Mouse (Mus musculus): ENCODE results near the gene Ubxn10. TPM values are rescaled to one million over a fixed set of nuclear protein-coding genes. Genes with fewer than 3 reads are reported as not detected.

Ubxn10 gene
- total RNA-seq (2014; rRNA removed), result 4.0 and 5.6 TPM in 2 replicates
- polyA plus RNA-seq (2015; fragmentation: Nextera tagmentation; extraction: Ambion mirVana), result 2.4 and 3.5 TPM in 2 replicates

DNA sequence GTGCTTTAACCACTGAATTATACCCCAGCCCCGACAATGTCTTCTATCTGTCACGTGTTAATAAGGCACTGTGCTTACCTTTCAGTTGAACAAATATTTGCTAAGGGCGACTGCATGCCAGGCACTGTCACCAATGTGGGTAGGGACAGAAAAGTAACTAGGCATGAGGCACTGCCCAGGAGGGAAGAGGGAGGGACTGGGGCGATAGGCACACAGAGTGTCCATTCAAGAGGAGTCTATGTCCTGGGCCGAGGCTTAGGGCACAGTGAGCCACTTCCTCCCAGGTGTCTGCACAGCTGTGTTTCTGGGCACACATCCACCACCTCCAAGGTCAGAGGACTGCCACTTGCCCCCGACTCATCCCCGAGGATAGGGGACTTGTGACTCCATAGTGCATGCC, at the start of gene Ubxn10:
Gene Ubxn10 (minus strand): TSS at position 137 of the 400 bp plus-strand sequence.
- Histone ChIP-seq H3K9ac (no peak within 1 kb of the TSS), H3K9me3 (ENCODE audit: low read length) (no peaks in the 10 kb centered on the region), H3K4me3 (ENCODE audit: low read depth, low read length) (no peak within 1 kb of the TSS), H3K4me1 (ENCODE audit: insufficient read depth) (no peaks in the 10 kb centered on the region), H3K36me3 (ENCODE audit: insufficient read depth) (no peaks in the 10 kb centered on the region), H3K27ac (ENCODE audit: low read depth, low read length) (no peak within 1 kb of the TSS), H3K4me2 (ENCODE audit: low read depth) (no peak within 1 kb of the TSS), H3K27me3 (ENCODE audit: insufficient read depth, low read length) (no peaks in the 10 kb centered on the region)
- 69% methylated on average over 7 of the region's 7 CpGs for WGBS
- ATAC-seq (no peak), DNase-seq (no peak)
- no peak for TF ChIP-seq CTCF (IDR thresholded peaks at IDR 0.05; ENCODE audit: low read depth)

DNA sequence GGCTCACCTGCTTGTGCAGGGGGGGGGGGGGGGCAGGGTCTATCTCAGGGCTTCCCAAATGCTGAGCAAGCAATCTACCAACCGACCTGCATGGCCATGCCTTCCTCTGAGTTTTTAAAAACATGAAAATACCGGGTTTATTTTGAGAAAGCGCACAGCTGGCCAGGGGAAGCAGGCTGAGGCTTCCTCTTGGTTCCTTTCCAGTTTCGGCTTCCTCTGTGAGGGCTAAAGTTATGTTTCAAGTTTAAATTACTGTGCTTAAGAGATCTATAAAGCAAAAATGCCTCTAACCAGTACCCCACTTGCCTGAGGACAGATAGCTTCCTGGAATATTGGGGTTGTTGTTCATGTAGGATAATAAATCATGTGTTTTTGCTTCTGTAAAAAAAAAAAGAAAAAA, 49.2 kb upstream of the Ubxn10 start:
- H3K9me3 ChIP-seq (ENCODE audit: low read length), result no peaks in the 10 kb centered on the region
- TF ChIP-seq CTCF (IDR thresholded peaks at IDR 0.05; ENCODE audit: low read depth), result no peak
- ATAC-seq (no peak), DNase-seq (no peak)
- no peaks in the 10 kb centered on the region for H3K36me3 ChIP-seq (ENCODE audit: insufficient read depth)
- H3K4me1 ChIP-seq (ENCODE audit: insufficient read depth), result no peaks in the 10 kb centered on the region
- H3K4me3 ChIP-seq (ENCODE audit: low read depth, low read length), result no peak overlapping the region
- no peak overlapping the region for H3K27ac ChIP-seq (ENCODE audit: low read depth, low read length)
- 67% methylated on average over 4 of the region's 4 CpGs for WGBS
- no peaks in the 10 kb centered on the region for H3K27me3 ChIP-seq (ENCODE audit: insufficient read depth, low read length)
- no peak overlapping the region for H3K9ac ChIP-seq
- no peak overlapping the region for H3K4me2 ChIP-seq (ENCODE audit: low read depth)

DNA sequence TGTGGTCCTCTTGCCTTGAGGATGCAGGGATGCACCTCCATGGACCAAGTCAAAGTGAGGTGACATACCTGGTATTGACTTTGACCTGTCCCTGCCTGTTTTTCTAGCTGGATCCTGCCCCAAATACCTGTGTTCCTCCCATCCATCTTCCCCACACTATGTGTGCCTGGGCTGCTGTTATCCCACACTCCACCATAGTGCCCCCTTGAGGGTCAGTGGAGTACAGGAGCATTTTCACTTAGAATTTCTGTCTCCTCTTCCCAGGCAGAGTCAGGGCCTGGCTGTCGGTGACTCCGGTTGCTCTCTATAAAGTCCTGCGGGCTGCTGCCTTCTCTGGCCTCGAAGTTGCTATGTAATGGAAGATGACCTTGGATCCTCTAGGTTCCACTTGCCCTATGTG, 48.8 kb upstream of the Ubxn10 start:
- no peak for DNase-seq
- Histone ChIP-seq H3K9ac (no peak overlapping the region), H3K4me2 (ENCODE audit: low read depth) (no peak overlapping the region), H3K4me3 (ENCODE audit: low read depth, low read length) (no peak overlapping the region), H3K27ac (ENCODE audit: low read depth, low read length) (no peak overlapping the region), H3K27me3 (ENCODE audit: insufficient read depth, low read length) (no peaks in the 10 kb centered on the region), H3K9me3 (ENCODE audit: low read length) (no peaks in the 10 kb centered on the region), H3K36me3 (ENCODE audit: insufficient read depth) (no peaks in the 10 kb centered on the region), H3K4me1 (ENCODE audit: insufficient read depth) (no peaks in the 10 kb centered on the region)
- 62% methylated on average over 4 of the region's 4 CpGs for WGBS
- TF ChIP-seq CTCF (IDR thresholded peaks at IDR 0.05; ENCODE audit: low read depth), result peak; percentile 22; the same call in 1 of the 2 replicates
- no peak for ATAC-seq

DNA sequence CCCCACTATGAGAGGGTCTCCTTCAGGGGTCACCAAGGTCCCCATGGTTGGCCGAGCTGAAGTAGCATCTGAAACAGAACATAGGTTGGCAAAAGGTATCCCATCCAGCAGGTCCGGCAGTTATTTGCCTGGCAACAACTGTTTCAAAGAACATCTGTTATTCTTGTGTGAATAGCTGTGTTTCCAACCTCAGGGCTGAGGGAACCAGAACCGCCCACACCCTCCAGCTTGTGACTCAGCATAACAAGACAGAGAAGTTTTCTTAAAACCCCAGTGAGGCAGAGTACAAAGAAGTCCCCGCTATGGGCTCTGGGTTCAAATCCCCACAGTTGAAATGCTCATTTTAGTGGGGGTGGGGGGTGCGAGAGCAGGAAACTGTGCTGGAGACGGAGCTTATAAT, 45.1 kb upstream of the Ubxn10 start:
- Histone ChIP-seq H3K9me3 (ENCODE audit: low read length) (no peaks in the 10 kb centered on the region), H3K36me3 (ENCODE audit: insufficient read depth) (no peaks in the 10 kb centered on the region), H3K4me2 (ENCODE audit: low read depth) (no peak overlapping the region), H3K9ac (no peak overlapping the region), H3K27ac (ENCODE audit: low read depth, low read length) (no peak overlapping the region), H3K27me3 (ENCODE audit: insufficient read depth, low read length) (no peaks in the 10 kb centered on the region), H3K4me3 (ENCODE audit: low read depth, low read length) (no peak overlapping the region), H3K4me1 (ENCODE audit: insufficient read depth) (no peaks in the 10 kb centered on the region)
- ATAC-seq (no peak), DNase-seq (no peak)
- TF ChIP-seq CTCF (IDR thresholded peaks at IDR 0.05; ENCODE audit: low read depth), result no peak
- whole genome bisulfite sequencing, result 78% methylated on average over 6 of the region's 6 CpGs

DNA sequence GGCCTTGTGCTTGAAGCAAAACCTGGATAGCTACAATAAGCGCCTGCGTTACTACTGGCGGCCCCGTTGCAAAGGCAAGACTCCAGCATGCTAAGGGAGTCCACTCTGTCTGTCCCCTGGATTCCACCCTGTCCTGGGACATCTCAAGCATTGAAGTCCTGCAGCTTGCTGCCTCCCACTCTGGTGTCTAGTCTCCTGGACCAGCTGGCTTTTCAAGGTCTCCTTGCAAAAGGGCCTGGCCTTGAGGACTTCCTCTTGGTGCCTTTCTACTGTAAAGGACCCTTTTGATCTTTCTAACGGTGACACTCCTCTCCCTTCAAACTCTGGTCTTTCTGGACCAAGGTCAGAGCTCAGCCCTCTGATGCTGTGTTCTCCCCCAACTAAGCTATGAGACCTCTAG, 43.3 kb upstream of the Ubxn10 start:
- TF ChIP-seq CTCF (IDR thresholded peaks at IDR 0.05; ENCODE audit: low read depth), result no peak
- no peak overlapping the region for H3K9ac ChIP-seq
- no peak overlapping the region for H3K27ac ChIP-seq (ENCODE audit: low read depth, low read length)
- H3K4me3 ChIP-seq (ENCODE audit: low read depth, low read length), result no peak overlapping the region
- 94% methylated on average over 5 of the region's 5 CpGs for WGBS
- H3K9me3 ChIP-seq (ENCODE audit: low read length), result no peaks in the 10 kb centered on the region
- no peaks in the 10 kb centered on the region for H3K4me1 ChIP-seq (ENCODE audit: insufficient read depth)
- H3K27me3 ChIP-seq (ENCODE audit: insufficient read depth, low read length), result no peaks in the 10 kb centered on the region
- no peak overlapping the region for H3K4me2 ChIP-seq (ENCODE audit: low read depth)
- ATAC-seq (no peak), DNase-seq (no peak)
- no peaks in the 10 kb centered on the region for H3K36me3 ChIP-seq (ENCODE audit: insufficient read depth)

DNA sequence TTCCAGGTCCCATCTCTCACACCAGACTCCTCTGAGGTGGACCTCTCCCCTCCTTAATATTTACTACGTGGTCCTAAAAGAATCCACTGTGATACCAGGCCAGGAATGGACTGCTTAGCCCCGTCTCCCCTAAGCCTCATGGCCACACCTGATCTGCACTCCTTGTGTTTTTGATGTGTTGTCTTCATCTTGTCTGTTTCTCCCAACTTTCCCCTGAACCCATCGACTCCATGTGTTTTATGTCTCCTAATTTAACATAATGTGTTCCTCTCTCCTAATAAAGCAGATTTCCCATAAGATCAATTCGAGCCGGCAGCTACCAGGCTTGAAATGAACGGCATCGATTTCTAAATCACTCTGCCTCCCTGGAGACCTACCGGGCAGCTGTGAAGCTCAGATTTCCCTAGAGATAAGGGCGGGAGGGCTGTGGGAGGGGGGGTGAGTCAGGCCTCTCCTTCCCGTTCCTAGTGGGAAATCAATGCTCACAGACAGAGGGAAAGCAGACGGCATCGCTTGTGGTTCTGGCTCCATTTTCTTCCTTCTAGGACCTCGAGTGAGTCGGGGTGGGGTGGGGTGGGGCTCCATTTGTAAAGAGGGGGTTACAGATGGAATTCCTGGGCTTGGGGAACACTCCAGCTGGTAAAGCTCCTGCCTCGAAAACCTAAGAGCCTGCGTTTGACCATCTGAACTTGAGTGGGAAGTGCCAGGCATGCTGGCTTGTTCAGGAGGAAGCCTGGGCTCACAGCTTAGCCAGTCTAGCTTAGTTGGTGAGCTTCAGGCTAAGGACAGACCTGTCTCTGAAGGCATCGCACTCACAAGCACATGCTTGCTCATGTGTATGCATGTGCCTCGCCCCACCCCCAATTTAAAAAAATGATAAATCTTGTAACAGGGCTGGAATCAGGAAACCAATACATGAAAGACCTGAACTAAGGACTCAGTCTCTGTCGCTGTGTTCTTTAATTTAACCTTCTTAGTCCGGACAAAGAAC, 40.7 kb upstream of the Ubxn10 start:
- H3K9ac ChIP-seq, result no peak overlapping the region
- no peak overlapping the region for H3K4me2 ChIP-seq (ENCODE audit: low read depth)
- WGBS, result 44% methylated on average over 20 of the region's 20 CpGs
- DNase-seq, result peak; percentile 45
- no peak overlapping the region for H3K4me3 ChIP-seq (ENCODE audit: low read depth, low read length)
- no peaks in the 10 kb centered on the region for H3K36me3 ChIP-seq (ENCODE audit: insufficient read depth)
- TF ChIP-seq CTCF (IDR thresholded peaks at IDR 0.05; ENCODE audit: low read depth), result no peak
- no peak overlapping the region for H3K27ac ChIP-seq (ENCODE audit: low read depth, low read length)
- no peaks in the 10 kb centered on the region for H3K27me3 ChIP-seq (ENCODE audit: insufficient read depth, low read length)
- no peaks in the 10 kb centered on the region for H3K9me3 ChIP-seq (ENCODE audit: low read length)
- H3K4me1 ChIP-seq (ENCODE audit: insufficient read depth), result no peaks in the 10 kb centered on the region
- peak; percentile 48 for ATAC-seq

DNA sequence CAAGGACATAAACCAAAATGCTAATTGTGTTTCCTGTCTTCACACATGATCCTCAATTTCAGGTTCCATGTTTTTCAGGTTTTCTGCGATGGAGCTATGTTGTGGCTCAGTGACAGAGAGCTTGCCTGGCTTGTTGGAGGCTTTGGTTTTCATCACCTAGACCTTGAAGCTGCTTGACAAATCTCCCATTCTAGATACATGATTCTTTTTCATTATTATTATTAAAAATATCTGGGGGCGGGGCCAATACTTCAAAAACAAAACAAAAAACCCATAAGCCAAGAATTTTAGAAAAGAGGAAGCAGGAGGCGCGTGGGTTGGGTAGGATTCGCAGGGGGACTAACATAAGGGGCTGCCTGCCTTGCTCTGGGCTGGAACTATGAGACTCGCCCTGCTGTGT, 38.5 kb upstream of the Ubxn10 start, which contains the start of gene Pla2g2d:
Gene Pla2g2d (plus strand): TSS at position 301 of the 400 bp plus-strand sequence.
- TF ChIP-seq CTCF (IDR thresholded peaks at IDR 0.05; ENCODE audit: low read depth), result no peak
- H3K9me3 ChIP-seq (ENCODE audit: low read length), result no peaks in the 10 kb centered on the region
- no peaks in the 10 kb centered on the region for H3K36me3 ChIP-seq (ENCODE audit: insufficient read depth)
- no peak for DNase-seq
- no peak within 1 kb of the TSS for H3K4me2 ChIP-seq (ENCODE audit: low read depth)
- no peaks in the 10 kb centered on the region for H3K27me3 ChIP-seq (ENCODE audit: insufficient read depth, low read length)
- H3K4me3 ChIP-seq (ENCODE audit: low read depth, low read length), result no peak within 1 kb of the TSS
- H3K27ac ChIP-seq (ENCODE audit: low read depth, low read length), result no peak within 1 kb of the TSS
- 88% methylated on average over 6 of the region's 6 CpGs for WGBS
- ATAC-seq, result no peak
- no peaks in the 10 kb centered on the region for H3K4me1 ChIP-seq (ENCODE audit: insufficient read depth)
- no peak within 1 kb of the TSS for H3K9ac ChIP-seq

All from forebrain, postnatal 0 days (tissue).